Mouse (Mus musculus) C2C12 (cell line): ENCODE data around the gene Zfp280b. TPM values are rescaled to one million over a fixed set of nuclear protein-coding genes. Genes with fewer than 3 reads are reported as not detected.

ENCODE experiments used
- H3K27me3 ChIP-seq: one replicate; pipeline ENCODE4 v1.6.1; 2011; ENCODE audit not compliant: control insufficient read depth, insufficient read depth, insufficient read length
- H3K36me3 ChIP-seq: one replicate; pipeline ENCODE4 v1.6.1; 2011; ENCODE audit not compliant: control insufficient read depth, insufficient read depth
- H3K4me3 ChIP-seq: one replicate; pipeline ENCODE4 v1.5.1; 2011; ENCODE audit warnings: mild to moderate bottlenecking, control low read depth; ENCODE audit not compliant: poor library complexity, insufficient read depth, severe bottlenecking
- H3K79me2 ChIP-seq: one replicate; pipeline ENCODE4 v1.6.1; 2011; ENCODE audit not compliant: control insufficient read depth, insufficient read depth
- H3K79me3 ChIP-seq: one replicate; pipeline ENCODE4 v1.6.1; 2011; ENCODE audit warnings: low read depth, control low read depth
- H3ac ChIP-seq: one replicate; pipeline ENCODE3; 2011; ENCODE audit warnings: low read depth; ENCODE audit not compliant: control insufficient read depth, insufficient read length
- CEBPB ChIP-seq: IDR thresholded peaks from one replicate; pipeline ENCODE4 v1.6.1; 2011; ENCODE audit warnings: low read depth, mild to moderate bottlenecking, control low read depth, moderate library complexity
- CTCF ChIP-seq: IDR thresholded peaks from one replicate; pipeline ENCODE4 v1.5.1; 2011; ENCODE audit not compliant: control insufficient read depth, insufficient read depth, insufficient read length
- FOSL1 ChIP-seq: IDR thresholded peaks from one replicate; pipeline ENCODE4 v1.8.0; 2011; ENCODE audit warnings: mild to moderate bottlenecking, low read length; ENCODE audit not compliant: poor library complexity, insufficient read depth, severe bottlenecking
- MAX ChIP-seq: IDR thresholded peaks from one replicate; pipeline ENCODE4 v1.6.1; 2011; ENCODE audit warnings: mild to moderate bottlenecking, control low read depth
- MYOD1 ChIP-seq: IDR thresholded peaks from one replicate; pipeline ENCODE4 v1.6.1; 2011; ENCODE audit warnings: low read depth; ENCODE audit not compliant: control insufficient read depth, insufficient read length
- MYOG ChIP-seq: IDR thresholded peaks from one replicate; pipeline ENCODE4 v1.6.1; 2011; ENCODE audit not compliant: control insufficient read depth, insufficient read length; ENCODE audit errors: extremely low read depth
- USF1 ChIP-seq: IDR thresholded peaks from one replicate; pipeline ENCODE4 v1.6.1; 2011; ENCODE audit warnings: low read depth, mild to moderate bottlenecking, control low read depth, moderate library complexity
- polyA plus RNA-seq: library from polyadenylated mRNA; unstranded; fragments of >200 nt; fragmentation: generic; extraction: Trizol; gene quantifications from one replicate; pipeline ENCODE4 v1.2.1, GENCODE M21; 2012; ENCODE audit warnings: missing spikeins

Zfp280b gene
- polyA plus RNA-seq, 1 experiment: 6.7 TPM

DNA sequence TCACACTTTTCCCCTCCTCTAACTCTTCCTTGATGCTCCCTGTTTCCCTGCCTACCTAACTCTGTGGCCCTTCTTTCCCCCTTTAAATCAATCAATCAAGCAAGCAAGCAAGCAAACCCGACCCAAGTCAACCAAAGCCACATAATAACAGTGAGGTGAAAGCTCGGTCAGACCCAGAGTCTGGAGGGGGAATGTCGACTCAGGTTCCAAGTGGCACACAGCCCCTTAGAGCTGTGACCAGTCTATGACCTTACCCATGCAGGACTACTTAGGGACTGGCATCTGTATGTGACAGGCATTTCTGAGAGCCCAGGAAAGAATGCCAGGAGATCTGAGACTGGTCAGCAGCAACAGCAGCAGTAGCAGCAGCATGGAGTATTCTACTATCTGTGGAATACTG is 36.1 kb upstream of the Zfp280b start:
- no peaks in the 10 kb centered on the region for H3K36me3 ChIP-seq
- no peak overlapping the region for H3K4me3 ChIP-seq
- no peaks in the 10 kb centered on the region for H3K79me2 ChIP-seq
- H3ac ChIP-seq: no peak overlapping the region
- TF ChIP-seq CTCF (no peak), USF1 (no peak), CEBPB (no peak), FOSL1 (no peak), MYOD1 (no peak), MAX (no peak), MYOG (no peak)
- H3K27me3 ChIP-seq: peaks cover 33% of the 10 kb centered on the region
- no peaks in the 10 kb centered on the region for H3K79me3 ChIP-seq

DNA sequence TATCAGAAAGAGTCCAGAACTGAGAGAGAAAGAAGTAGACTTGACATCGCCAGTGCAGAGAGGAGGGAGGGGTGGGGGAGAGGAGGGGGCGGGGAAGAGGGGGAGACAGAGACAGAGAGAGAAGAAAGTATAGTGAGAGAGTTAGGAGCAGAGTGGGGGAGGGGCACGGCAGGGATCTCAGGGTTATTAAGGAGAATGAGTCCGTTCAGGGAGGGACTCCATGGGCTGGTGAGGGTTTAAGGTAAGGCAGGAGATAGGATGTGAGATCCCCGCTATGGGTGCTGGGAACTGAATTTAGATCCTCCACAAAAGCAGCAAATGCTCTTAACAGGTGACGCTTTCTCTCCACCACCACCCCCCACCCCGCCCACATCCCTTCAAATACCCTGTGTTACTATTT is 31.3 kb upstream of the Zfp280b start:
- no peaks in the 10 kb centered on the region for H3K36me3 ChIP-seq
- TF ChIP-seq USF1: no peak
- TF ChIP-seq MYOG: no peak
- no peak for TF ChIP-seq CEBPB
- no peak for TF ChIP-seq CTCF
- no peak for TF ChIP-seq FOSL1
- TF ChIP-seq MAX: no peak
- no peak for TF ChIP-seq MYOD1
- no peak overlapping the region for H3ac ChIP-seq
- H3K4me3 ChIP-seq: no peak overlapping the region
- peaks cover 14% of the 10 kb centered on the region for H3K27me3 ChIP-seq
- no peaks in the 10 kb centered on the region for H3K79me3 ChIP-seq
- no peaks in the 10 kb centered on the region for H3K79me2 ChIP-seq

DNA sequence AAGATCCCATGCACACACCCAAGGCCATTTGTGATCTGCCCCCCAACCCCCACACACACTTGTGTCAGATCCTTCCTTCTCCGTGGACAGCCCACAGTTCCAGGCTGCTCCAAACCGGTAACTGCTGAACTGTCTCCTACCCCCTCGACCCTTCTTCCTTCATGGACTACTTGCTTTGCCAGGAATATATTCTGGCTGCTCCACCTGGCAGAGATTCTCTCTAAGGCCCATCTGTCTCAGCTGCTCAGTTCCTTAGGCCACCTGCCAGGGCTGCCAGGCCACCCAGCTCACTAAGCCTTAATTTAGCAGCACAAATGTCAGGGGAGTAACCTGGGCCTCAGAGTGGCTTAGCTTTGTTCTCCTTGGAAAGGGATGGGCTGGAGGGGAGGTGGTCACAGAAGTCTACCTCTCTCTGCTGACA is 30.3 kb upstream of the Zfp280b start:
- H3K79me3 ChIP-seq: no peaks in the 10 kb centered on the region
- no peaks in the 10 kb centered on the region for H3K79me2 ChIP-seq
- no peak for TF ChIP-seq CEBPB
- TF ChIP-seq MAX: no peak
- no peak for TF ChIP-seq FOSL1
- no peak for TF ChIP-seq CTCF
- TF ChIP-seq MYOD1: no peak
- no peak for TF ChIP-seq USF1
- TF ChIP-seq MYOG: no peak
- H3K36me3 ChIP-seq: no peaks in the 10 kb centered on the region
- peaks cover 10% of the 10 kb centered on the region for H3K27me3 ChIP-seq
- H3K4me3 ChIP-seq: no peak overlapping the region
- H3ac ChIP-seq: no peak overlapping the region

DNA sequence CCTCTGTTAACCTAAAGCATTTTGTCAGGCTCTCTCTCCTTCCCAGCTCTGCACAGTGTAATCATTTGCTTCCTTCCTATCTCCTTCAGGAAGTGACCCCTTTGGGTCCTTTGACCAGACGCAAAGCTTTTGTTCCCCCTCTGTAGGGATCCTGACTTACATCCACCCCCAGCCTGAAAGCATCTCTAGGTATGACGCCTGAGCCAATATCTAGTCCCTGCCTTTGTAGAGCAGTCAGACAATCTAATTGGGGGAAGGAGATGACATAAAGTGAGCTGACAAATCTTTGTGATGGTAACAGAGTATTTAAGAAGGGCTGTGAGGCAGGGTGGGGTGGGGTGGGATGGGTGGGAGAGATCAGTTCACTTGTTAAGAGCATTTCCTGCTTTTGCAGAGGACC is 29.8 kb upstream of the Zfp280b start:
- Histone ChIP-seq H3K79me2 (no peaks in the 10 kb centered on the region), H3ac (no peak overlapping the region), H3K4me3 (no peak overlapping the region), H3K36me3 (no peaks in the 10 kb centered on the region), H3K27me3 (peaks cover 10% of the 10 kb centered on the region), H3K79me3 (no peaks in the 10 kb centered on the region)
- TF ChIP-seq MYOD1 (no peak), CEBPB (no peak), MYOG (no peak), USF1 (no peak), FOSL1 (no peak), CTCF (no peak), MAX (no peak)

DNA sequence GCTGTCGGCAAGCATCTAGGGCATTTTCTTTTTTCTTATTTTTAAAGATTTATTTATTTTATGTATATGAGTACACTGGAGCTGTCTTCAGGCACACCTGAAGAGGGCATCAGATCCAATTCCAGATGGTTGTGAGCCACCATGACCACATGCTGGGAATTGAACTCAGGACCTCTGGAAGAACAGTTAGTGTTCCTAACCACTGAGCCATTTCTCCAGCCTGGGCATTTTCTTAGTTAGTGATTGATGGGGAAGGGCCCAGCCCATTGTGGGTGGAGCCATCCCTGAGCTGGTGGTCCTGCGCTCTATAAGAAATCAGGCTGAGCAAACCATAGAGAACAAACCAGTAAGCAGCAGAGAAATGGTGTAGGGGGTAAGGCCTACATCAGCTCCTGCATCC is 29.2 kb upstream of the Zfp280b start:
- no peaks in the 10 kb centered on the region for H3K79me3 ChIP-seq
- TF ChIP-seq MYOG: no peak
- no peak for TF ChIP-seq USF1
- TF ChIP-seq MAX: no peak
- no peaks in the 10 kb centered on the region for H3K36me3 ChIP-seq
- no peaks in the 10 kb centered on the region for H3K79me2 ChIP-seq
- H3ac ChIP-seq: no peak overlapping the region
- no peak overlapping the region for H3K4me3 ChIP-seq
- peaks cover 10% of the 10 kb centered on the region for H3K27me3 ChIP-seq

DNA sequence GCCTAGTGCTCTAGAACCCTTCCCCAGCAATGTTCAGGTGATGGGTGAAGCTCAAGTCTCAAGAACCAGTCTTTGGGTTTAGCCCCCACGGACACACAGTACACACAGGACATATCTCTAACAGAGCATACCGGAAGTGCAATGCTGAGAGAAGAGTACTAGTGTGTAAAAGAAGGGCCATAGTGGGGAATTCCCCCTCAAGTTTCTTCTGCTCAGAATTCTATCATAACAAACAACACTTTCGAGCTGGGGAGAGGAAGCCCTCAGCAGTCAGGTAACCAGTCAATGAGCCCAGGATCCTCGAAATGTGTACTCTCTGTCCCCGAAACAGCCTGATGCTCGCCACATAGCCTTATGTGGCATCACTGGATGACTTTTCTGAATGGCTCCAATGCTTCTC is 26.1 kb upstream of the Zfp280b start:
- H3K4me3 ChIP-seq: no peak overlapping the region
- no peak overlapping the region for H3ac ChIP-seq
- H3K79me3 ChIP-seq: no peaks in the 10 kb centered on the region
- no peaks in the 10 kb centered on the region for H3K79me2 ChIP-seq
- no peaks in the 10 kb centered on the region for H3K36me3 ChIP-seq
- H3K27me3 ChIP-seq: peaks cover 5% of the 10 kb centered on the region
- TF ChIP-seq FOSL1: no peak
- no peak for TF ChIP-seq CTCF
- no peak for TF ChIP-seq MYOD1
- no peak for TF ChIP-seq USF1
- no peak for TF ChIP-seq MAX
- no peak for TF ChIP-seq CEBPB
- no peak for TF ChIP-seq MYOG
